Comparison of ENCODE assay signal across 23 mouse cellular contexts in genomic region chr13:91792035-91792434, GRCm38 (mm10). TPM values are rescaled to one million over a fixed set of nuclear protein-coding genes. Genes with fewer than 3 reads are reported as not detected.
DNase-seq lines count a peak whose midpoint lies in the region; ATAC-seq and TF ChIP-seq lines count a peak whose summit lies in the region.
"Had no signal": no experiment of that assay in that cellular context is flagged by ENCODE, and none has a peak within 500 bp of the region (broad histone marks: within the 10 kb centered on the region; RNA-seq: fewer than 3 reads in every experiment).

No protein-coding gene starts in this region.

- no peak for TF ChIP-seq CTCF in lung, embryonic 14.5 days (IDR thresholded peaks at IDR 0.05; ENCODE audit: low read depth)
- TF ChIP-seq CTCF in lung, postnatal 0 days (IDR thresholded peaks at IDR 0.05), result no peak
- no peak for TF ChIP-seq CTCF in lung, adult 2 months (IDR thresholded peaks at IDR 0.05; ENCODE audit: insufficient read depth, low read length)
- TF ChIP-seq CTCF in midbrain, postnatal 0 days (IDR thresholded peaks at IDR 0.05), result no peak

- peak; percentile 5 for DNase-seq in embryonic facial prominence, embryonic 14.5 days (ENCODE audit: low spot score)
- DNase-seq in embryonic facial prominence, embryonic 10.5 days (ENCODE audit: low spot score), result no peak
- peak; percentile 57 for DNase-seq in lung, embryonic 14.5 days
- no peak for DNase-seq in lung, postnatal 0 days (ENCODE audit: low spot score)
- DNase-seq in lung, postnatal 4 days, result peak; percentile 6 to 32
- DNase-seq in lung, adult 2 months, result no peak
- DNase-seq in midbrain, postnatal 0 days (ENCODE audit: low spot score), result no peak
- DNase-seq: adrenal gland, postnatal 10 days; cerebellum, adult 11 months; cerebellum, adult 8-10 months; cerebellum, postnatal 14 days; embryo, embryonic 11 days; forebrain, postnatal 0 days; gastrocnemius, postnatal 14 days; heart, postnatal 36 days had no signal

- no peaks in the 10 kb centered on the region for H3K27me3 ChIP-seq in embryonic facial prominence, embryonic 14.5 days (replicated peaks; ENCODE audit: control insufficient read depth, insufficient read depth, low read length)
- H3K27me3 ChIP-seq in embryonic facial prominence, embryonic 10.5 days (replicated peaks; ENCODE audit: low read depth, poor library complexity, severe bottlenecking), result no peaks in the 10 kb centered on the region
- no peaks in the 10 kb centered on the region for H3K27me3 ChIP-seq in lung, embryonic 14.5 days (ENCODE audit: insufficient read depth, low read length)
- no peaks in the 10 kb centered on the region for H3K27me3 ChIP-seq in lung, postnatal 0 days (replicated peaks; ENCODE audit: insufficient read depth, low read length)
- H3K27me3 ChIP-seq in midbrain, postnatal 0 days (ENCODE audit: insufficient read depth, low read length), result no peaks in the 10 kb centered on the region
- H3K27me3 ChIP-seq: embryonic facial prominence, embryonic 12.5 days; forebrain, embryonic 12.5 days; heart, embryonic 12.5 days had no signal

- no peak for ATAC-seq in embryonic facial prominence, embryonic 14.5 days (ENCODE audit: low read depth)
- peak; percentile 77; the same call in 1 of the 2 replicates for ATAC-seq in lung, embryonic 14.5 days (ENCODE audit: insufficient read depth)
- no peak for ATAC-seq in lung, postnatal 0 days
- ATAC-seq in midbrain, postnatal 0 days (ENCODE audit: low FRiP score), result no peak
- ATAC-seq: forebrain, postnatal 0 days had no signal

- H3K9me3 ChIP-seq in embryonic facial prominence, embryonic 14.5 days (ENCODE audit: control insufficient read depth, low read length), result no peaks in the 10 kb centered on the region
- no peaks in the 10 kb centered on the region for H3K9me3 ChIP-seq in embryonic facial prominence, embryonic 10.5 days
- H3K9me3 ChIP-seq in lung, embryonic 14.5 days (ENCODE audit: low read depth, low read length), result no peaks in the 10 kb centered on the region
- H3K9me3 ChIP-seq in lung, postnatal 0 days (ENCODE audit: low read length), result no peaks in the 10 kb centered on the region
- H3K9me3 ChIP-seq in midbrain, postnatal 0 days (ENCODE audit: low read length), result no peaks in the 10 kb centered on the region
- H3K9me3 ChIP-seq: embryonic facial prominence, embryonic 12.5 days; forebrain, embryonic 12.5 days had no signal

- H3K27ac ChIP-seq in embryonic facial prominence, embryonic 14.5 days (replicated peaks; ENCODE audit: low read depth, low read length), result no peak overlapping the region
- no peak overlapping the region for H3K27ac ChIP-seq in embryonic facial prominence, embryonic 10.5 days (replicated peaks)
- H3K27ac ChIP-seq in lung, embryonic 14.5 days (ENCODE audit: low read depth), result no peak overlapping the region
- H3K27ac ChIP-seq in lung, postnatal 0 days (ENCODE audit: low read length), result no peak overlapping the region
- no peak overlapping the region for H3K27ac ChIP-seq in midbrain, postnatal 0 days (ENCODE audit: low read depth, low read length)
- H3K27ac ChIP-seq: embryonic facial prominence, embryonic 12.5 days; forebrain, embryonic 12.5 days had no signal

- no peak overlapping the region for H3K4me3 ChIP-seq in embryonic facial prominence, embryonic 14.5 days (ENCODE audit: low read depth, low read length)
- H3K4me3 ChIP-seq in embryonic facial prominence, embryonic 10.5 days, result no peak overlapping the region
- no peak overlapping the region for H3K4me3 ChIP-seq in lung, embryonic 14.5 days (ENCODE audit: low read depth, low read length)
- no peak overlapping the region for H3K4me3 ChIP-seq in lung, postnatal 0 days (ENCODE audit: low read depth, low read length)
- H3K4me3 ChIP-seq in lung, adult 2 months (replicated peaks; ENCODE audit: extremely low read depth, low read depth, low read length), result no peak overlapping the region
- no peak overlapping the region for H3K4me3 ChIP-seq in midbrain, postnatal 0 days (ENCODE audit: low read depth, low read length)
- H3K4me3 ChIP-seq: embryonic facial prominence, embryonic 12.5 days; forebrain, embryonic 12.5 days; heart, embryonic 12.5 days had no signal

- no peaks in the 10 kb centered on the region for H3K4me1 ChIP-seq in embryonic facial prominence, embryonic 14.5 days (ENCODE audit: control insufficient read depth, insufficient read depth, low read length)
- H3K4me1 ChIP-seq in embryonic facial prominence, embryonic 10.5 days, result no peaks in the 10 kb centered on the region
- no peaks in the 10 kb centered on the region for H3K4me1 ChIP-seq in lung, embryonic 14.5 days (ENCODE audit: insufficient read depth)
- no peaks in the 10 kb centered on the region for H3K4me1 ChIP-seq in lung, postnatal 0 days (ENCODE audit: insufficient read depth, low read depth, low read length)
- H3K4me1 ChIP-seq in lung, adult 2 months (ENCODE audit: control insufficient read depth, insufficient read depth, low read length), result no peaks in the 10 kb centered on the region
- H3K4me1 ChIP-seq in midbrain, postnatal 0 days (ENCODE audit: insufficient read depth, low read length), result no peaks in the 10 kb centered on the region
- H3K4me1 ChIP-seq: embryonic facial prominence, embryonic 12.5 days; forebrain, embryonic 12.5 days; heart, embryonic 12.5 days had no signal

- no peak overlapping the region for H3K9ac ChIP-seq in embryonic facial prominence, embryonic 14.5 days (ENCODE audit: low read depth, low read length)
- H3K9ac ChIP-seq in lung, embryonic 14.5 days, result no peak overlapping the region
- H3K9ac ChIP-seq in lung, postnatal 0 days (replicated peaks; ENCODE audit: low read depth), result no peak overlapping the region
- no peak overlapping the region for H3K9ac ChIP-seq in midbrain, postnatal 0 days (replicated peaks; ENCODE audit: low read length, poor library complexity, severe bottlenecking)
- H3K9ac ChIP-seq: embryonic facial prominence, embryonic 12.5 days; forebrain, embryonic 12.5 days; forebrain, postnatal 0 days; heart, embryonic 12.5 days had no signal

- H3K4me2 ChIP-seq in embryonic facial prominence, embryonic 14.5 days (ENCODE audit: low read depth, low read length), result no peak overlapping the region
- no peak overlapping the region for H3K4me2 ChIP-seq in lung, embryonic 14.5 days
- H3K4me2 ChIP-seq in lung, postnatal 0 days (replicated peaks; ENCODE audit: low read depth, low read length), result no peak overlapping the region
- H3K4me2 ChIP-seq in midbrain, postnatal 0 days (ENCODE audit: low read depth, low read length, poor library complexity, severe bottlenecking), result no peak overlapping the region
- H3K4me2 ChIP-seq: embryonic facial prominence, embryonic 12.5 days; forebrain, embryonic 12.5 days; heart, embryonic 12.5 days had no signal

- TF ChIP-seq EP300 in lung, postnatal 0 days (IDR thresholded peaks at IDR 0.05), result no peak

- WGBS in embryonic facial prominence, embryonic 14.5 days, result 42% methylated on average over 1 of the region's 1 CpGs
- WGBS in embryonic facial prominence, embryonic 10.5 days, result 82% methylated on average over 1 of the region's 1 CpGs
- WGBS in lung, embryonic 14.5 days, result 22% methylated on average over 1 of the region's 1 CpGs
- 15% methylated on average over 1 of the region's 1 CpGs for WGBS in lung, postnatal 0 days
- 9% methylated on average over 1 of the region's 1 CpGs for WGBS in lung, adult 2 months
- 89% methylated on average over 1 of the region's 1 CpGs for WGBS in midbrain, postnatal 0 days

- peaks cover 28% of the 10 kb centered on the region for H3K36me3 ChIP-seq in embryonic facial prominence, embryonic 14.5 days (ENCODE audit: control insufficient read depth, insufficient read depth, low read length)
- peaks cover 37% of the 10 kb centered on the region for H3K36me3 ChIP-seq in embryonic facial prominence, embryonic 10.5 days (replicated peaks)
- H3K36me3 ChIP-seq in lung, embryonic 14.5 days (ENCODE audit: insufficient read depth), result peaks cover 25% of the 10 kb centered on the region
- 0 out of 2 replicates have a peak, but pooled peaks cover 8% of the 10 kb centered on the region for H3K36me3 ChIP-seq in lung, postnatal 0 days (ENCODE audit: insufficient read depth, low read length)
- H3K36me3 ChIP-seq in midbrain, postnatal 0 days (ENCODE audit: insufficient read depth, low read length), result peaks cover 15% of the 10 kb centered on the region

- TF ChIP-seq POLR2A in lung, adult 2 months (IDR thresholded peaks at IDR 0.05; ENCODE audit: borderline replicate concordance, extremely low read depth, low read depth, low read length), result no peak

RNA-seq across cellular contexts. Expression of gene Zcchc9, which starts 15.5 kb away (rescaled TPM):
- 21.8 and 22.3 TPM in 2 replicates for polyA plus RNA-seq in embryonic facial prominence, embryonic 14.5 days (2014; fragmentation: Nextera tagmentation; extraction: Ambion mirVana)
- polyA plus RNA-seq in embryonic facial prominence, embryonic 10.5 days (2016; fragmentation: Nextera tagmentation; extraction: Ambion mirVana), result 31.2 and 32.5 TPM in 2 replicates
- polyA plus RNA-seq in lung, embryonic 14.5 days (2014; fragmentation: Nextera tagmentation; extraction: Ambion mirVana), result 31.2 and 34.0 TPM in 2 replicates
- 22.3 and 23.9 TPM in 2 replicates for polyA plus RNA-seq in lung, postnatal 0 days (2015; fragmentation: Nextera tagmentation; extraction: Ambion mirVana)
- 5.9 and 11.3 TPM in 2 replicates for polyA plus RNA-seq in lung, adult 2 months (2012; rRNA removed)
- 8.9 and 9.7 TPM in 2 replicates for total RNA-seq in midbrain, postnatal 0 days (2014; rRNA removed)
- 13.3 and 13.7 TPM in 2 replicates for polyA plus RNA-seq in midbrain, postnatal 0 days (2015; fragmentation: Nextera tagmentation; extraction: Ambion mirVana)

RNA-seq across cellular contexts. Expression of gene Acot12, which starts 50.7 kb away (rescaled TPM):
- polyA plus RNA-seq in embryonic facial prominence, embryonic 14.5 days (2014; fragmentation: Nextera tagmentation; extraction: Ambion mirVana), result 0.26 and 0.40 TPM in 2 replicates
- not detected in 2 replicates for polyA plus RNA-seq in embryonic facial prominence, embryonic 10.5 days (2016; fragmentation: Nextera tagmentation; extraction: Ambion mirVana)
- polyA plus RNA-seq in lung, embryonic 14.5 days (2014; fragmentation: Nextera tagmentation; extraction: Ambion mirVana), result not detected in 2 replicates
- polyA plus RNA-seq in lung, postnatal 0 days (2015; fragmentation: Nextera tagmentation; extraction: Ambion mirVana), result 0.08 TPM in 1 of 2 replicates, not detected in the other
- polyA plus RNA-seq in lung, adult 2 months (2012; rRNA removed), result not detected in 2 replicates
- total RNA-seq in midbrain, postnatal 0 days (2014; rRNA removed), result 0.44 and 0.47 TPM in 2 replicates
- polyA plus RNA-seq in midbrain, postnatal 0 days (2015; fragmentation: Nextera tagmentation; extraction: Ambion mirVana), result 0.21 and 0.35 TPM in 2 replicates
- total RNA-seq: common myeloid progenitor, adult 5-6 weeks; gastrocnemius, adult 18-20 months; gastrocnemius, postnatal 14 days; heart, adult 8-10 months; heart, postnatal 36 days; MEL had no signal
- polyA plus RNA-seq: forebrain, embryonic 12.5 days; heart, embryonic 12.5 days; heart, embryonic 16.5 days had no signal

Comparison
In these comparisons a context has a peak if more than half of its experiments do, and no peak if none do; other contexts are left out.
1. DNase-seq: peak in embryonic facial prominence, embryonic 14.5 days (single experiment), lung, embryonic 14.5 days (single experiment) and lung, postnatal 4 days (2 of 2); none in embryonic facial prominence, embryonic 10.5 days (single experiment), lung, postnatal 0 days (single experiment), lung, adult 2 months (single experiment) and midbrain, postnatal 0 days (single experiment).